ENCODE assay signal across 8 mouse cellular contexts in genomic region chr4:148558297-148559000, GRCm38 (mm10). TPM values are rescaled to one million over a fixed set of nuclear protein-coding genes. Genes with fewer than 3 reads are reported as not detected.
DNase-seq lines count a peak whose midpoint lies in the region; ATAC-seq and TF ChIP-seq lines count a peak whose summit lies in the region.

TSS of gene Exosc10 (plus strand) at chr4:148558429.

- peak within 1 kb of the TSS; percentile 80 for H3K4me3 ChIP-seq in G1E (ENCODE audit: low read depth, low read length)
- peak within 1 kb of the TSS; percentile 90 for H3K4me3 ChIP-seq in forebrain, postnatal 0 days (ENCODE audit: low read depth, low read length)
- H3K4me3 ChIP-seq in lung, embryonic 15.5 days, result peak within 1 kb of the TSS; percentile 84

- under 1% methylated on average over 60 of the region's 63 CpGs for WGBS in forebrain, postnatal 0 days
- under 1% methylated on average over 63 of the region's 63 CpGs for WGBS in lung, embryonic 15.5 days

- peak; percentile 85 for DNase-seq in G1E (ENCODE audit: low spot score)
- peak; percentile 85 to 90 for DNase-seq in cerebellum, adult 18-20 months
- peak; percentile 96 for DNase-seq in forebrain, postnatal 0 days
- peak; percentile 91 for DNase-seq in heart, postnatal 4 days
- DNase-seq in layer of hippocampus, adult 8-10 months (ENCODE audit: low spot score in 2 of 2), result peak; percentile 53 to 85
- DNase-seq in ovary, adult 18-20 months (ENCODE audit: low spot score), result peak; percentile 74
- peak; percentile 94 for DNase-seq in thymus, postnatal 0 days (ENCODE audit: low spot score)

- H3K36me3 ChIP-seq in G1E (replicated peaks), result peaks cover 71% of the 10 kb centered on the region
- H3K36me3 ChIP-seq in forebrain, postnatal 0 days (ENCODE audit: insufficient read depth), result peaks cover 67% of the 10 kb centered on the region
- H3K36me3 ChIP-seq in lung, embryonic 15.5 days, result peaks cover 50% of the 10 kb centered on the region

- H3K9me3 ChIP-seq in G1E (replicated peaks), result no peaks in the 10 kb centered on the region
- H3K9me3 ChIP-seq in forebrain, postnatal 0 days (ENCODE audit: low read length), result no peaks in the 10 kb centered on the region
- no peaks in the 10 kb centered on the region for H3K9me3 ChIP-seq in lung, embryonic 15.5 days

- no peak for TF ChIP-seq CTCF in G1E (IDR thresholded peaks at IDR 0.05; ENCODE audit: low read depth, low read length)
- TF ChIP-seq CTCF in forebrain, postnatal 0 days (IDR thresholded peaks at IDR 0.05; ENCODE audit: low read depth), result no peak

- peak within 1 kb of the TSS; percentile 92 for H3K9ac ChIP-seq in forebrain, postnatal 0 days
- H3K9ac ChIP-seq in lung, embryonic 15.5 days, result peak within 1 kb of the TSS; percentile 91

- H3K27ac ChIP-seq in forebrain, postnatal 0 days (ENCODE audit: low read depth, low read length), result peak within 1 kb of the TSS; percentile 96
- H3K27ac ChIP-seq in lung, embryonic 15.5 days, result peak within 1 kb of the TSS; percentile 89

- peak; percentile 45 for ATAC-seq in G1E (ENCODE audit: extremely low read depth, insufficient number of reproducible peaks, low FRiP score, poor library complexity, severe bottlenecking)
- ATAC-seq in forebrain, postnatal 0 days, result peak; percentile 98
- ATAC-seq in lung, embryonic 15.5 days (ENCODE audit: borderline replicate concordance, extremely low read depth, low FRiP score, low TSS enrichment), result peak; percentile 94

- peak within 1 kb of the TSS; percentile 63 for H3K4me2 ChIP-seq in forebrain, postnatal 0 days (ENCODE audit: low read depth)
- peak within 1 kb of the TSS; percentile 77 for H3K4me2 ChIP-seq in lung, embryonic 15.5 days

- H3K27me3 ChIP-seq in G1E (ENCODE audit: insufficient read depth, low read length), result no peaks in the 10 kb centered on the region
- H3K27me3 ChIP-seq in forebrain, postnatal 0 days (ENCODE audit: insufficient read depth, low read length), result no peaks in the 10 kb centered on the region
- H3K27me3 ChIP-seq in lung, embryonic 15.5 days, result no peaks in the 10 kb centered on the region

- peaks cover 13% of the 10 kb centered on the region for H3K4me1 ChIP-seq in G1E (ENCODE audit: insufficient read depth, low read depth, low read length)
- H3K4me1 ChIP-seq in forebrain, postnatal 0 days (ENCODE audit: insufficient read depth), result 0 out of 2 replicates have a peak, but pooled peaks cover 10% of the 10 kb centered on the region
- peaks cover 7% of the 10 kb centered on the region; the same call in 1 of the 2 replicates for H3K4me1 ChIP-seq in lung, embryonic 15.5 days

RNA-seq across cellular contexts. Expression of gene Exosc10, which starts in this region (rescaled TPM):
- total RNA-seq in G1E (2014; fragmentation: Nextera tagmentation) (133 and 151 TPM in 2 replicates), G1E (2017) (78.0 and 79.7 TPM in 2 replicates)
- 48.8 and 55.9 TPM in 2 replicates for polyA plus RNA-seq in G1E (2012)
- total RNA-seq in forebrain, postnatal 0 days (2014; rRNA removed), result 70.4 and 80.0 TPM in 2 replicates
- polyA plus RNA-seq in forebrain, postnatal 0 days (2015; fragmentation: Nextera tagmentation; extraction: Ambion mirVana), result 75.3 and 76.8 TPM in 2 replicates
- 10 to 100 TPM; 62.4 to 66.2 TPM for total RNA-seq in heart, postnatal 4 days (2021)
- 10 to 100 TPM; 50.1 to 52.6 (median 50.3) TPM for total RNA-seq in layer of hippocampus, adult 8-10 months (2022)
- 92.3 and 93.8 TPM in 2 replicates for polyA plus RNA-seq in lung, embryonic 15.5 days (2015; fragmentation: Nextera tagmentation; extraction: Ambion mirVana)
- polyA plus RNA-seq in thymus, postnatal 0 days (2015; fragmentation: Nextera tagmentation; extraction: Ambion mirVana), result 73.1 and 82.6 TPM in 2 replicates

Comparison
In these comparisons a context has a peak if more than half of its experiments do, and no peak if none do; other contexts are left out.
1. Peak in every context shown above with its lines: DNase-seq, ATAC-seq, H3K4me3 ChIP-seq and H3K27ac ChIP-seq.
2. ATAC-seq: peak in every context shown above with its lines; median percentile 98 in forebrain, postnatal 0 days; 94 in lung, embryonic 15.5 days; 45 in G1E.